Mouse (Mus musculus) liver, embryonic 11.5 days (tissue): Measurements from ENCODE around the gene C1qtnf4. TPM values are rescaled to one million over a fixed set of nuclear protein-coding genes. Genes with fewer than 3 reads are reported as not detected.
"Not testable (repeated sequence)": the region's sequence is repeated elsewhere in the genome, so short reads cannot be mapped to it uniquely, and the experiment has no call there.

Source experiments
- ATAC-seq: fragments of 200-750 bp; cut with Nextera tagmentation; replicated peaks from 2 replicates; pipeline ENCODE4 v1.8.0; 2017; ENCODE audit warnings: moderate number of reproducible peaks, mild to moderate bottlenecking, moderate TSS enrichment, moderate library complexity; ENCODE audit not compliant: low FRiP score
- DNase-seq: peaks from one replicate; pipeline ENCODE4 v3.0.0-alpha.2; 2017; ENCODE audit warnings: low spot score
- H3K27ac ChIP-seq: fragments of 300-500 bp; sonication (generic); 2 replicates; pipeline ENCODE4 v1.5.1; 2014; ENCODE audit warnings: mild to moderate bottlenecking, low read depth, low read length, control low read depth
- H3K27me3 ChIP-seq: fragments of 300-500 bp; sonication (generic); replicated peaks from 2 replicates; pipeline ENCODE4 v1.6.1; 2014; ENCODE audit warnings: low read length, mixed read lengths; ENCODE audit not compliant: control insufficient read depth, insufficient read depth
- H3K36me3 ChIP-seq: fragments of 300-500 bp; sonication (generic); 2 replicates; pipeline ENCODE4 v1.6.1; 2014; ENCODE audit warnings: mild to moderate bottlenecking, low read length, moderate library complexity, mixed read lengths; ENCODE audit not compliant: control insufficient read depth, insufficient read depth
- H3K4me1 ChIP-seq: fragments of 300-500 bp; sonication (generic); replicated peaks from 2 replicates; pipeline ENCODE4 v1.6.1; 2014; ENCODE audit warnings: low read length, mixed read lengths; ENCODE audit not compliant: control insufficient read depth, insufficient read depth
- H3K4me2 ChIP-seq: fragments of 300-500 bp; sonication (generic); 2 replicates; pipeline ENCODE4 v1.6.1; 2014; ENCODE audit warnings: mild to moderate bottlenecking, control low read depth, moderate library complexity
- H3K4me3 ChIP-seq: fragments of 300-500 bp; sonication (generic); 2 replicates; pipeline ENCODE4 v1.5.1; 2014; ENCODE audit warnings: low read depth, low read length, control low read depth
- H3K9ac ChIP-seq: fragments of 300-500 bp; sonication (generic); 2 replicates; pipeline ENCODE4 v1.6.1; 2014; ENCODE audit warnings: low read depth, low read length, control low read depth
- H3K9me3 ChIP-seq: fragments of 300-500 bp; sonication (generic); 2 replicates; pipeline ENCODE4 v1.6.1; 2016; ENCODE audit warnings: low read length, inconsistent platforms, mixed read lengths; ENCODE audit not compliant: control insufficient read depth
- WGBS: fragments of 180-500 bp; shearing (Covaris S2); extraction: QIAGEN DNeasy Blood & Tissue Kit; methylation state at CpG from one replicate; pipeline ENCODE4 v1.1.7; 2014; 5-methylcytosine and 5-hydroxymethylcytosine counted together
- polyA plus RNA-seq: library from polyadenylated mRNA; unstranded; fragments of >200 nt; fragmentation: Nextera tagmentation; extraction: Ambion mirVana; gene quantifications from 2 replicates; pipeline ENCODE4 v1.2.1, GENCODE M21; 2014

Gene C1qtnf4
- polyA plus RNA-seq, 1 experiment from 2014 or later: 6.9 TPM

DNA sequence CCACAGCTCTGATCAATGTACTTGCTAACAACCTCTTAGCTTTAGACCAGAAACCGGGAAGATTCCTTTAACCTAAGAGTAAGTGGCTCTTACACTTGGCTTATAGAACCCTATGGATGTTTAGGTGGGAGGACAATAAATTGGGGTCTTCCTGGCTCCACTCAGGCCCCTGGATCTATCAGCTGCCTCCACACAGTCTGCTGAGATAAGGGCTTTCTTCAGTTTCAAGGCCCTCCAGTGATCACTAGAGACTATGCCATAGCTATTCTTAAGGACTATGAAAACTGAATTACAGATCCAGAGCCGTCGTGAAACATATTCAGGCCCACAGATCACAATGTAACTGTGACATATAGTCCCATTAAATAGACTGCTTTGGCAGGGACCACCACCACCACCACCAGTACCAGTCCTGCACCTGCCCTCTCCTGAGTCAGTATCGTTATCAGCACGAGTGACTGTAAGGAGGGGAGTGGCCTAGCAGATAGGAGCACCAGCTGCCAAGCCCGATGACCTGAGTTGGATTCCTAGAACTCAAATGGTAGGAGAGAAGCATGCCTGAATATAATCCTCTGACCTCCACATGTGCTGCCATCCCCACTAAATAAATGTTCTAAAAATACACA, 8.1 kb downstream of the C1qtnf4 start:
- no peak overlapping the region for H3K4me3 ChIP-seq
- peak overlapping the region; percentile 52 for H3K9ac ChIP-seq
- H3K4me1 ChIP-seq: peaks cover 41% of the 10 kb centered on the region
- no peak for DNase-seq
- peak; percentile 89 for ATAC-seq
- H3K27me3 ChIP-seq: peaks cover 16% of the 10 kb centered on the region
- peak overlapping the region; percentile 93 for H3K27ac ChIP-seq
- peak overlapping the region; percentile 52 for H3K4me2 ChIP-seq
- no peaks in the 10 kb centered on the region for H3K9me3 ChIP-seq
- WGBS: 59% methylated on average over 6 of the region's 6 CpGs
- H3K36me3 ChIP-seq: peaks cover 30% of the 10 kb centered on the region

DNA sequence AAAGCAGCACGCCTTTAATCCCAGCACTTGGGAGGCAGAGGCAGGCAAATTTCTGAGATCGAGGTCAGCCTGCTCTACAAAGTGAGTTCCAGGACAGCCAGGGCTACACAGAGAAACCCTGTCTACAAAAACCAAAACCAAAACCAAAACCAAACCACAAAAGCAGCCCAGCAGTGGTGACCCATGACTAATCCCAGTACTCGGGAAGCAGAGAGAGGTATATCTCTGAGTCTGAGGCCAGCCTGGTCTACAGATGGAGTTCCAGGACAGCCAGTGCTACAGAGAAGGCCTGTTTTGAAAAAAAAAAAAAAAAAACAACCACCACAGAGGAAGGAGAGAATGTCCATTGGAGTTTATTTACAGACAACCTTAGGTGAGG, 8.6 kb downstream of the C1qtnf4 start:
- peaks cover 11% of the 10 kb centered on the region for H3K27me3 ChIP-seq
- peaks cover 32% of the 10 kb centered on the region for H3K36me3 ChIP-seq
- H3K9ac ChIP-seq: peak overlapping the region; percentile 40; the same call in 1 of the 2 replicates
- 56% methylated on average over 3 of the region's 3 CpGs for WGBS
- H3K4me1 ChIP-seq: peaks cover 38% of the 10 kb centered on the region
- H3K4me3 ChIP-seq, DNase-seq, H3K9me3 ChIP-seq: not testable (repeated sequence)
- H3K4me2 ChIP-seq: peak overlapping the region; percentile 52
- H3K27ac ChIP-seq: peak overlapping the region; percentile 93
- ATAC-seq: 0 out of 2 replicates have a peak, but pooled peaks have one; percentile 25

DNA sequence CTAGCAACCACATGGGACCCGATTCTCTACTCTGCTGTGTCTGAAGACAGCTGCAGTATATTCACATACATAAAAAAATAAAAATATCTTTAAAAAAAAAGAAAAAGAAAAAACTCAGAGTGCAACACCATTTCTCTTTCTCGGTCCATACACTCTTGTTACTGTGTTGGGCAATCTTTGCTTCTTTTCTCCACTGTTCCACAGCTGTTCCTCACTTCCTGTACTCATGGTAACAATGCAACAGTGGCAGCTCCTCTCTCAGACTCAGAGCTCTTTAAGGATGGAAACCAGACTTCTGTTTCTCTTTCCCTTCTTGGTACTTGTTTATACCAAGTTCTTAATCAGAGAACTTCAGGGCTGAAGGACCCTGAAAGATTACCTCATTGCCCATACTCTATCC, 17.7 kb downstream of the C1qtnf4 start:
- ATAC-seq: no peak
- peaks cover 25% of the 10 kb centered on the region for H3K36me3 ChIP-seq
- no peaks in the 10 kb centered on the region for H3K9me3 ChIP-seq
- H3K9ac ChIP-seq: peak overlapping the region; percentile 95
- H3K4me1 ChIP-seq: peaks cover 11% of the 10 kb centered on the region
- no peak overlapping the region for H3K27ac ChIP-seq
- H3K4me2 ChIP-seq: peak overlapping the region; percentile 78
- WGBS: 81% methylated on average over 2 of the region's 2 CpGs
- DNase-seq: no peak
- peak overlapping the region; percentile 88 for H3K4me3 ChIP-seq
- no peaks in the 10 kb centered on the region for H3K27me3 ChIP-seq

DNA sequence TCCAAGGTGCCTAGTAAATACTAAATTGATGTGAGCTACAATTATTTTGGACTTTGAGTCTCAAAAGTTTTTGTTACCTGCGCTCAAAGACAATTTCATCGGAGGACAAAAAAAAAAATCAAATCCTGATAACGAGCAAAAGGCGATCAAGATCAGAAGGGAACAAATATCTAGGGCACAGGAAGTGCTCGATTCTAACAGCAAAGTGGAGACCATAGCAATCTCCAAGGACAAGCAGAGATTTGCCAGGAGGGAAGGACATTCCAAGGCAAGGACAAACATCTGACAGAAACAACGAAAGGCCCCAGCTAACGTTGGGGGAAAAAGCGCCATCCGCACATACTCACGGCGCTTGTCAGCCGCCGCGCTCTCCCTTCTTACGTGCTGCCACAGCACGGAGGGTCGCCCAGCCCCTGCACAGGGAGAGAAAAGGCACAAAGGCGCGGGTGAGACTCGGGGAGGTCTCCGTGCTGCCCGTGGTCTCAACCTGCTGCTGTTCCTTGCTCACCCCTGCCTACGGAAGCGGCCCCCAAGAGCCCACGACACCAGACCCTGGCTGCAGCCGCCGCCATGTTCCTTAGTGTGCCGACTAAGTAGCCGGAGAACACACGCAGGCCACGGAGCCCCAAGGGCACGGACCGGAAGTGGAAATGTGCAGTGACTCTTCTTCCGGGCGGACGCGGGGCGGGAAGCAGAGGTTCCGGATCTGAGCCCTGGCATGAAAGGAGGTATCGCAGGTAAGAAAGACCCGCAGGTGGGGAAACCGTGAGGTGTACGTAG, 18.6 kb downstream of the C1qtnf4 start, which contains the start of the genes Kbtbd4 and Ndufs3:
TSS of gene Kbtbd4 (plus strand) at position 665 of the 780 bp plus-strand sequence.
TSS of gene Ndufs3 (minus strand) at position 752 of the 780 bp plus-strand sequence.
- H3K27me3 ChIP-seq: no peaks in the 10 kb centered on the region
- peaks cover 26% of the 10 kb centered on the region for H3K36me3 ChIP-seq
- ATAC-seq: peak; percentile 92
- DNase-seq: peak; percentile 93
- no peaks in the 10 kb centered on the region for H3K9me3 ChIP-seq
- H3K27ac ChIP-seq: peak within 1 kb of the TSS; percentile 81
- WGBS: under 1% methylated on average over 43 of the region's 43 CpGs
- peaks cover 11% of the 10 kb centered on the region for H3K4me1 ChIP-seq
- H3K9ac ChIP-seq: peak within 1 kb of the TSS; percentile 95
- peak within 1 kb of the TSS; percentile 78 for H3K4me2 ChIP-seq
- H3K4me3 ChIP-seq: peak within 1 kb of the TSS; percentile 88

DNA sequence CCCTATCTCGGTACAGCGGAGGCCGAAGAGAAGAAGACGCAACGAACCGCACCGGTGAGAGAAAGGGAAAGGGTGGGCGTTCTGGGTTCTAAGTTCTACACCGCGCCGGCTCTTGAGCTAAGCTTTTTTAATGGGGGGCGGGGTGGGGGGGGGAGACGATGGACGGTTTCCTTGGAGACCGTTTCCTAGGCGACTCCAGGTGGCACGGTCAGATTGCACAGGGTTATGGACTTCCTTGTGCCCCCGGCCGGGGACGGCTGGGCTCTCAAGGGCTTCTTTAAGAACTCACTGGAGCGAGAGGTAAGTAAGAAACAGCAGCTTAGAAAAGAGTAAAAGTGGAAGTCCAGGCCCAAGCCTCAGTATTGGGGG, 19.2 kb downstream of the C1qtnf4 start:
- H3K27me3 ChIP-seq: no peaks in the 10 kb centered on the region
- peak overlapping the region; percentile 78 for H3K4me2 ChIP-seq
- H3K9ac ChIP-seq: peak overlapping the region; percentile 95
- H3K4me3 ChIP-seq: peak overlapping the region; percentile 88
- no peaks in the 10 kb centered on the region for H3K9me3 ChIP-seq
- ATAC-seq (peak; percentile 53), DNase-seq (no peak)
- H3K36me3 ChIP-seq: peaks cover 31% of the 10 kb centered on the region
- H3K4me1 ChIP-seq: peaks cover 11% of the 10 kb centered on the region
- peak overlapping the region; percentile 81; the same call in 1 of the 2 replicates for H3K27ac ChIP-seq
- WGBS: under 1% methylated on average over 21 of the region's 21 CpGs

DNA sequence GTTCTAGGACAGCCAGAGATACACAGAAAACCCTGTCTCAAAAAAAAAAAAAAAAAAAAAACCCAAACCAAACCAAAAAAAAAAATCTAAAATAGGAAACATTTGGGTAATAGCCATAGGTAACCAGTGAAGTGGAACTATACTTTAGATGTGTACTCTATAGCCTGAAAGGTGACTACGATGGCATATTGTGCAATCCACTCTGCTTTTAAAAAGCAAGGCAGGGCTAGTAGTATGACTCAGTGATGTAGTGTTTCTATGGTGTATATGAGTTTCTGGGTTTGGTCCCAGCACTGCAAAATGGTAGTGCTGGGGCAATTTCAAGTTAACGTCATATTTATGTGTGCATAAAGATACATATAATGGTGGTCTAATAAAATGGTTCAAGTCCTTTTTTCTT, 21.1 kb downstream of the C1qtnf4 start:
- H3K9ac ChIP-seq: no peak overlapping the region
- 91% methylated on average over 2 of the region's 2 CpGs for WGBS
- no peak for ATAC-seq
- H3K9me3 ChIP-seq: no peaks in the 10 kb centered on the region
- H3K27me3 ChIP-seq: no peaks in the 10 kb centered on the region
- no peak for DNase-seq
- no peak overlapping the region for H3K4me2 ChIP-seq
- H3K36me3 ChIP-seq: peaks cover 38% of the 10 kb centered on the region
- no peak overlapping the region for H3K27ac ChIP-seq
- H3K4me3 ChIP-seq: no peak overlapping the region
- peaks cover 11% of the 10 kb centered on the region for H3K4me1 ChIP-seq

DNA sequence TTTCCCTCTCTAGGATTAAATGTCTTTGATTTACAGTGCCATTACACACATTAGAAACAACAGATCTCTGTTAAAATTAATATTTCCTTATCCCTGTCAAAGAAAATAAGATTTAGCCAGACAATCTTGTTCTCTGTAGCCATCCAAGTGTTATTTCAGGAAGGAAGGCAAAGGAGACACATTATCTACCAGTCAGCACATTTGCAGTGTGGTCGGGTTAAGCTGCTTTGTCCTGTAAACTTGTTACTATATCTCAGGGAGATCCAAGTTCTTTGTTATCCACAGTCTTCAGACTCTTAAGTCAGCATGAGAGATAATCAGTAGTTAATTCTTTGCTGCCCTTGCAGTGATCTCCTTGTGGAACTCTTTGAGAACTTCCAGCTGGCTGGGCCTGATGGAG, 25.2 kb downstream of the C1qtnf4 start:
- peaks cover 46% of the 10 kb centered on the region for H3K36me3 ChIP-seq
- H3K27ac ChIP-seq: no peak overlapping the region
- no peak overlapping the region for H3K9ac ChIP-seq
- H3K4me3 ChIP-seq: no peak overlapping the region
- H3K9me3 ChIP-seq: no peaks in the 10 kb centered on the region
- ATAC-seq (no peak), DNase-seq (no peak)
- H3K4me1 ChIP-seq: peaks cover under 1% of the 10 kb centered on the region
- H3K27me3 ChIP-seq: no peaks in the 10 kb centered on the region
- H3K4me2 ChIP-seq: no peak overlapping the region
- 43% methylated on average over 1 of the region's 1 CpGs for WGBS

DNA sequence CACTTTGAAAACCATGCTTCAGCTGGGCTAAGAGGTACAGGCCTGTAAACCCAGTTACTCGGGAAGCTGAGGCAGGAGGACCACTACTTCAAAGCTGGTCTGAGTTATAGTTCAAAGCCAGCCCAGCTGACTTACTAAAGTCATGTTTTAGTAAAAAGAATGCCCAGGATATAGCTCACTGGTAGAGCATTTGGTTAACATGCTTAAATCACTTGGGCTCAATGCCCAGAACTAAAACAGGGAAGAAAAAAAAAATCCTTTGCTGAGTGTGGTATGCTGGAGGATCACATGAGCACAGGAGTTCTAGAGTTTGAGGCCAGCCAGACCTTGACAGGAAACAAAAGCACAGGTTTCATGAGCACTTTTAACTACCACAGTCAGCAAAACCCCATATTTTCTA, 26.0 kb downstream of the C1qtnf4 start:
- no peak overlapping the region for H3K4me2 ChIP-seq
- no peak overlapping the region for H3K4me3 ChIP-seq
- H3K4me1 ChIP-seq: peaks cover 8% of the 10 kb centered on the region
- no peak overlapping the region for H3K27ac ChIP-seq
- 80% methylated on average over 1 of the region's 1 CpGs for whole genome bisulfite sequencing
- no peaks in the 10 kb centered on the region for H3K9me3 ChIP-seq
- ATAC-seq (no peak), DNase-seq (no peak)
- H3K27me3 ChIP-seq: no peaks in the 10 kb centered on the region
- H3K9ac ChIP-seq: no peak overlapping the region
- peaks cover 44% of the 10 kb centered on the region for H3K36me3 ChIP-seq
